Mouse (Mus musculus): ENCODE results near the gene Dhx35.

DNA sequence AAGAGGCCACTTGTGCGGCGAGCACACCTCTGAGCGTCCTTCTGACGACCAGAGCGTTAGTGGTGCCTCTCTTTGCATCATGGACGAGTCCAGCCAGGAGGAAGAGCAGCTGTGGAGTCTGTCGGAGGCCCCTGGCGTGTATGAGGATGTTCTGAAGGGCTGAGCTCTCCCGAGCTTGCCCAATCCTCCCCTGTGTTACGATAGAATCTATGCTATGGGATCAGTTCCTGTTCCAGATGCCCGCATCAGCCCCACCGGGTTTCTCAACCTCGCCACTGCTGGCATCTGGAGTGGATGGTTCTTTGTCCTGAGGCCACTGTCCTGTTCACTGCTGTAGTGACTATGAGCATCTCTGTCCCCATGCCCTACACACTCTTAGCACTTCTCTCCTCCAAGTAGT, 21.8 kb upstream of the Dhx35 start:
- no peak for TF ChIP-seq CTCF (IDR thresholded peaks at IDR 0.05; ENCODE audit: low read depth, low read length)
- TF ChIP-seq POLR2A (IDR thresholded peaks at IDR 0.05; ENCODE audit: extremely low read depth, insufficient read depth, low read length) = no peak

Measured in liver, adult 2 months (tissue).